Mouse (Mus musculus): Measurements from ENCODE around the gene Vstm4. TPM values are rescaled to one million over a fixed set of nuclear protein-coding genes. Genes with fewer than 3 reads are reported as not detected.

Vstm4 gene
- polyA plus RNA-seq, 1 experiment from 2014 or later: 17.2 TPM

DNA sequence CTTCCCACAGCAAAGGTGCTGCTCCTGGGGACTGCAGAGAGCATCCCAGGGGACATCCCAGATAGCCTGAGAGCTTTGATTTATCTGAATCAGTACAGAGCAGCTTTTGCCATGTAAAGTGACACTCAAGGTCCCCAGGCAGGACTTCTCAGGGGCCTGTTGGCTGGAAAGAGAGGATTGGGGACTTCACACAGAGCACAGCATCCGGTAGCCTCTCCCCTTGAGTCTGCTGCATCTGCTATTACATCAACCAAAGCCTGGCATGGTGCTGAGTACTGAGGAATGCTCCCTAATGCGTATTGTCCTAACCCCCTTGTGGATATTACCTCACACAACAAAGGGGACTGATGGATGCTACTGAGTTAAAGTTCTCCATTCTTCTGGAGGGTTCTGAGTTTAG, 5.1 kb downstream of the Vstm4 start:
- DNase-seq (ENCODE audit: low spot score): no peak
- WGBS: 33% methylated on average over 2 of the region's 2 CpGs
- H3K9ac ChIP-seq (ENCODE audit: low read length): no peak overlapping the region
- no peaks in the 10 kb centered on the region for H3K36me3 ChIP-seq (ENCODE audit: control insufficient read depth, insufficient read depth, low read length)
- no peak overlapping the region for H3K4me2 ChIP-seq (replicated peaks; ENCODE audit: low read depth)
- H3K4me3 ChIP-seq (ENCODE audit: low read depth, low read length): no peak overlapping the region
- ATAC-seq (ENCODE audit: low FRiP score, low TSS enrichment): no peak
- no peaks in the 10 kb centered on the region for H3K9me3 ChIP-seq (ENCODE audit: control insufficient read depth, low read length)
- peaks cover 4% of the 10 kb centered on the region; the same call in 1 of the 2 replicates for H3K4me1 ChIP-seq (replicated peaks; ENCODE audit: control insufficient read depth, insufficient read depth)
- H3K27me3 ChIP-seq (ENCODE audit: control insufficient read depth, insufficient read depth, low read length): no peaks in the 10 kb centered on the region
- TF ChIP-seq EP300 (optimal IDR thresholded peaks at IDR 0.05) (no peak), CTCF (IDR thresholded peaks at IDR 0.05; ENCODE audit: low read depth) (no peak)
- H3K27ac ChIP-seq (replicated peaks): peak overlapping the region; percentile 67

DNA sequence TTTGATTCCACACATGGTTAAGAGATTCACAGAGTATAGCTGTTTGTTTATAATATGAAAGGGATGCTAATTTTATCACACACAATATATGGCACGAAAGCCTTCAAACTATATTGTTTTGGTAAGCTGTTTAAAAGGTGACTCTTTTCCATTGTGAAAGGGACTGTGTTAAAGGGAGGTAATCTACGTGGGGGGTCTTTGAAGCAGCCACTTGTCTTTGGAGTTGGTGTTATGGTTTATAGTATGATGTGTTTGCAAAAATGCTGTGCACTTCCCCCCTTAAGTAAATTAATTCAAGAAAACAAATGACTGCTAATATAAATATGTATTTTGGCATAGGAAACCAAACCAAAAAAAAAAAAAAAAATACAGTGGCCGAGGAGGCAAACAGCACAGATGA, 8.8 kb downstream of the Vstm4 start:
- no peaks in the 10 kb centered on the region for H3K9me3 ChIP-seq (ENCODE audit: control insufficient read depth, low read length)
- H3K4me1 ChIP-seq (replicated peaks; ENCODE audit: control insufficient read depth, insufficient read depth): peaks cover 4% of the 10 kb centered on the region; the same call in 1 of the 2 replicates
- ATAC-seq (ENCODE audit: low FRiP score, low TSS enrichment) (no peak), DNase-seq (ENCODE audit: low spot score) (no peak)
- H3K27ac ChIP-seq (replicated peaks): no peak overlapping the region
- H3K9ac ChIP-seq (ENCODE audit: low read length): no peak overlapping the region
- H3K4me3 ChIP-seq (ENCODE audit: low read depth, low read length): no peak overlapping the region
- no peak overlapping the region for H3K4me2 ChIP-seq (replicated peaks; ENCODE audit: low read depth)
- H3K36me3 ChIP-seq (ENCODE audit: control insufficient read depth, insufficient read depth, low read length): no peaks in the 10 kb centered on the region
- WGBS: 57% methylated on average over 3 of the region's 3 CpGs
- H3K27me3 ChIP-seq (ENCODE audit: control insufficient read depth, insufficient read depth, low read length): no peaks in the 10 kb centered on the region
- TF ChIP-seq CTCF (IDR thresholded peaks at IDR 0.05; ENCODE audit: low read depth): no peak
- no peak for TF ChIP-seq EP300 (optimal IDR thresholded peaks at IDR 0.05)

DNA sequence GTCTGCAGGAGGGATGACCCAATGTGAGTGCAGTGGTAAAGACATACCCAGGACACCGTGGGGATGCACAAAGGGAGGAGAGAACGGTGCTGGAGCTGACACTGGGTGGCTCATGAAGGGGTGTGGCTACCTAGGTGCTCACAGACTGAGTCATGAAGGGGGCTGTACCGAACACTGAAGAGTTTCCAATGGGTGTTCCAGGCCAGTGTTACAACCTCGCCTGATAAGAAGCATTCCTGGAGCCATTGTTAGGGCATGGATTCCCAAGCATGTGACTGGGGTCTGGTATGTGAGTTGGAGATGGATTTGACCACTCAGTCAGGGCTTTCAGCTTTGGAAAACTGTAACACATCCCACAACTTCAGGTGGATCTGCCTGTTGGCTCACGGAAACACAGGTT, 15.4 kb downstream of the Vstm4 start:
- no peaks in the 10 kb centered on the region for H3K27me3 ChIP-seq (ENCODE audit: control insufficient read depth, insufficient read depth, low read length)
- no peak for DNase-seq (ENCODE audit: low spot score)
- H3K9me3 ChIP-seq (ENCODE audit: control insufficient read depth, low read length): no peaks in the 10 kb centered on the region
- H3K27ac ChIP-seq (replicated peaks): no peak overlapping the region
- H3K4me1 ChIP-seq (replicated peaks; ENCODE audit: control insufficient read depth, insufficient read depth): no peaks in the 10 kb centered on the region
- ATAC-seq (ENCODE audit: low FRiP score, low TSS enrichment): no peak
- no peaks in the 10 kb centered on the region for H3K36me3 ChIP-seq (ENCODE audit: control insufficient read depth, insufficient read depth, low read length)
- no peak overlapping the region for H3K9ac ChIP-seq (ENCODE audit: low read length)
- WGBS: 67% methylated on average over 5 of the region's 5 CpGs
- TF ChIP-seq CTCF (IDR thresholded peaks at IDR 0.05; ENCODE audit: low read depth) (no peak), EP300 (optimal IDR thresholded peaks at IDR 0.05) (no peak)
- H3K4me3 ChIP-seq (ENCODE audit: low read depth, low read length): no peak overlapping the region
- no peak overlapping the region for H3K4me2 ChIP-seq (replicated peaks; ENCODE audit: low read depth)

- H3K27ac ChIP-seq (replicated peaks): no peak overlapping the region
- ATAC-seq (ENCODE audit: low FRiP score, low TSS enrichment): no peak
These were observed 21.0 kb downstream of the Vstm4 start for GRCm38 (mm10) chr14:32877549-32877948.

GRCm38 (mm10) chr14:32880332-32880731, 23.8 kb downstream of the Vstm4 start:
- no peak overlapping the region for H3K27ac ChIP-seq (replicated peaks)
- 82% methylated on average over 5 of the region's 5 CpGs for WGBS

More at GRCm38 (mm10) chr14:32877549-32877948, 21.0 kb downstream of the Vstm4 start:
- TF ChIP-seq CTCF (IDR thresholded peaks at IDR 0.05; ENCODE audit: low read depth): no peak
- TF ChIP-seq EP300 (optimal IDR thresholded peaks at IDR 0.05): no peak
- Histone ChIP-seq H3K4me3 (ENCODE audit: low read depth, low read length) (no peak overlapping the region), H3K4me2 (replicated peaks; ENCODE audit: low read depth) (no peak overlapping the region), H3K36me3 (ENCODE audit: control insufficient read depth, insufficient read depth, low read length) (no peaks in the 10 kb centered on the region), H3K27me3 (ENCODE audit: control insufficient read depth, insufficient read depth, low read length) (no peaks in the 10 kb centered on the region), H3K9ac (ENCODE audit: low read length) (no peak overlapping the region), H3K9me3 (ENCODE audit: control insufficient read depth, low read length) (no peaks in the 10 kb centered on the region), H3K4me1 (replicated peaks; ENCODE audit: control insufficient read depth, insufficient read depth) (no peaks in the 10 kb centered on the region; the same call in 1 of the 2 replicates)
- no peak for DNase-seq (ENCODE audit: low spot score)
- WGBS: 37% methylated on average over 6 of the region's 6 CpGs

DNA sequence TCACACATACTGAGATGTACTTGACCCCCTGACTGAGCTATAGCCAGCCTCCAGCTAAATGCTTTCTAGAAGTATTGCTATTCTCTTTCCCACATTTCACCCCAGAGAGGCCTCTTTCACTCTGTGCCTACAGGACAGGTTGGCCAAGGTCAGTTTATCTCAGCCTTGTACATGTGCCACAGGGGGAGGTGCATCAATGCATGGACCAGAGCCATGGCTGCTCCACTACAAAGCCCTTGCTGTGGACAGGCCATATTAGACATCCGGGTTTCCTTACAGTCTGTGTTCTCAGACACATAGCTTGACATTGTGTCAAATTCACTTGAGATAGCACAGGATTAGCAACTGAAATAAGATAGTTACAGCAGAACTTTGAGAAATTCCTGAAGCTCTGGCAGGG, 25.1 kb downstream of the Vstm4 start:
- no peak overlapping the region for H3K9ac ChIP-seq (ENCODE audit: low read length)
- no peak for TF ChIP-seq CTCF (IDR thresholded peaks at IDR 0.05; ENCODE audit: low read depth)
- no peak for TF ChIP-seq EP300 (optimal IDR thresholded peaks at IDR 0.05)
- H3K4me2 ChIP-seq (replicated peaks; ENCODE audit: low read depth): no peak overlapping the region
- no peak for ATAC-seq (ENCODE audit: low FRiP score, low TSS enrichment)
- H3K4me3 ChIP-seq (ENCODE audit: low read depth, low read length): no peak overlapping the region
- H3K36me3 ChIP-seq (ENCODE audit: control insufficient read depth, insufficient read depth, low read length): no peaks in the 10 kb centered on the region
- H3K27ac ChIP-seq (replicated peaks): no peak overlapping the region
- H3K4me1 ChIP-seq (replicated peaks; ENCODE audit: control insufficient read depth, insufficient read depth): no peaks in the 10 kb centered on the region; the same call in 1 of the 2 replicates
- no peak for DNase-seq (ENCODE audit: low spot score)
- 34% methylated on average over 1 of the region's 1 CpGs for WGBS
- no peaks in the 10 kb centered on the region for H3K9me3 ChIP-seq (ENCODE audit: control insufficient read depth, low read length)
- no peaks in the 10 kb centered on the region for H3K27me3 ChIP-seq (ENCODE audit: control insufficient read depth, insufficient read depth, low read length)

More at GRCm38 (mm10) chr14:32880332-32880731, 23.8 kb downstream of the Vstm4 start:
- Histone ChIP-seq H3K4me1 (replicated peaks; ENCODE audit: control insufficient read depth, insufficient read depth) (no peaks in the 10 kb centered on the region; the same call in 1 of the 2 replicates), H3K4me3 (ENCODE audit: low read depth, low read length) (no peak overlapping the region), H3K9me3 (ENCODE audit: control insufficient read depth, low read length) (no peaks in the 10 kb centered on the region), H3K27me3 (ENCODE audit: control insufficient read depth, insufficient read depth, low read length) (no peaks in the 10 kb centered on the region), H3K9ac (ENCODE audit: low read length) (no peak overlapping the region), H3K36me3 (ENCODE audit: control insufficient read depth, insufficient read depth, low read length) (no peaks in the 10 kb centered on the region), H3K4me2 (replicated peaks; ENCODE audit: low read depth) (no peak overlapping the region)
- no peak for ATAC-seq (ENCODE audit: low FRiP score, low TSS enrichment)
- no peak for DNase-seq (ENCODE audit: low spot score)
- TF ChIP-seq CTCF (IDR thresholded peaks at IDR 0.05; ENCODE audit: low read depth) (no peak), EP300 (optimal IDR thresholded peaks at IDR 0.05) (no peak)

Data from stomach, postnatal 0 days (tissue).